26 mouse cellular contexts compared by ENCODE assay signal in the genomic region with DNA sequence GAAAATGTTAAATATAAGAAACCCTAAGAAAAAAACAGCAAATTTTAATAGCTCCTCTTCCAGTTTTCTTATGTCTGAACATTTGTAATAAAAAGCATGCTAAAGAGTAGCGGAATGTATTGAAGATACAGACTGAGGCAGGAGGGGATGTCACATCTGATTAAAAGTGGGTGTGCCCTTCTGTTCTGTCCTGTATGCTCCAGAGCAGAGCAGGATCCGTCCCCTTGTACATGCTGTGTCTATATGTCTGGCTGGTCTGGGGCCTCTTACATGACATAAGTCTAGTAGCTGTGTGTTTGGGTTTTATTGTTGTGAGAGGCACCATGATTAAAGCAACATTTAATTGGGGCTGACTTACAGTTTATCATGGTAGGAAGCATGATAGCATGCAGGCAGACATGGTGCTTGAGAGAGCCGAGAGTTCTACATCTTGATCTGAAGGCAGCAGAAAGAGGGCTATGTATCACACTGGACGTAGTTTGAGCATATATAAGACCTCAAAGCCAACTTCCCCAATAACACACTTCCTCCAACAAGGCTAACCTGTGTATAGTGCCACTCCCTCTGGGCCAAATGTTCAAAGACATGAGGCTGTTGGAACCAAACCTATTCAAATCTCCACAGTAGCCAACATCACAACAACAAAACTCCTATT.
DNase-seq lines count a peak whose midpoint lies in the region; ATAC-seq and TF ChIP-seq lines count a peak whose summit lies in the region.
"Had no signal": no experiment of that assay in that cellular context is flagged by ENCODE, and none has a peak within 500 bp of the region (broad histone marks: within the 10 kb centered on the region; RNA-seq: fewer than 3 reads in every experiment).

No protein-coding gene starts in this region.

- 38% methylated on average over 4 of the region's 4 CpGs for WGBS in liver, embryonic 12.5 days (ENCODE audit: insufficient replicate concordance)
- 68% methylated on average over 4 of the region's 4 CpGs for WGBS in liver, embryonic 11.5 days
- 95% methylated on average over 4 of the region's 4 CpGs for WGBS in kidney, embryonic 16.5 days

- no peaks in the 10 kb centered on the region for H3K9me3 ChIP-seq in liver, embryonic 12.5 days (replicated peaks)
- no peaks in the 10 kb centered on the region for H3K9me3 ChIP-seq in liver, embryonic 11.5 days (ENCODE audit: control insufficient read depth, low read length)
- no peaks in the 10 kb centered on the region for H3K9me3 ChIP-seq in kidney, embryonic 16.5 days (ENCODE audit: low read length)
- H3K9me3 ChIP-seq: embryonic facial prominence, embryonic 13.5 days; forebrain, embryonic 13.5 days; G1E; hindbrain, embryonic 12.5 days; hindbrain, embryonic 15.5 days had no signal

- no peak overlapping the region for H3K9ac ChIP-seq in liver, embryonic 12.5 days
- no peak overlapping the region for H3K9ac ChIP-seq in liver, embryonic 11.5 days (ENCODE audit: low read depth, low read length)
- H3K9ac ChIP-seq in kidney, embryonic 16.5 days (replicated peaks; ENCODE audit: low read length): no peak overlapping the region
- H3K9ac ChIP-seq: embryonic facial prominence, embryonic 13.5 days; forebrain, embryonic 13.5 days; hindbrain, embryonic 12.5 days; hindbrain, embryonic 15.5 days had no signal

- peaks cover 47% of the 10 kb centered on the region for H3K4me1 ChIP-seq in liver, embryonic 12.5 days
- peaks cover 25% of the 10 kb centered on the region for H3K4me1 ChIP-seq in liver, embryonic 11.5 days (replicated peaks; ENCODE audit: control insufficient read depth, insufficient read depth, low read length)
- H3K4me1 ChIP-seq in testis, adult 2 months (ENCODE audit: control insufficient read depth, insufficient read depth, low read length): no peaks in the 10 kb centered on the region
- H3K4me1 ChIP-seq in kidney, embryonic 16.5 days (ENCODE audit: insufficient read depth, low read length): peaks cover 16% of the 10 kb centered on the region; the same call in 1 of the 2 replicates

- ATAC-seq in liver, embryonic 12.5 days: peak; percentile 69
- no peak; the same call in 1 of the 2 replicates for ATAC-seq in liver, embryonic 11.5 days (replicated peaks; ENCODE audit: low FRiP score)
- ATAC-seq in megakaryocyte, adult 5-6 weeks (ENCODE audit: poor library complexity, severe bottlenecking): peak; percentile 61
- no peak for ATAC-seq in kidney, embryonic 16.5 days (ENCODE audit: low FRiP score, low TSS enrichment)
- ATAC-seq: activated CD4-positive, CD25-positive, alpha-beta regulatory T cell, adult 4 months; forebrain, embryonic 13.5 days; forebrain, embryonic 16.5 days had no signal

- H3K36me3 ChIP-seq in liver, embryonic 12.5 days: peaks cover 30% of the 10 kb centered on the region; the same call in 1 of the 2 replicates
- H3K36me3 ChIP-seq in liver, embryonic 11.5 days (ENCODE audit: control insufficient read depth, insufficient read depth, low read length): no peaks in the 10 kb centered on the region; the same call in 1 of the 2 replicates
- H3K36me3 ChIP-seq in testis, adult 2 months (ENCODE audit: control insufficient read depth, insufficient read depth, low read length): no peaks in the 10 kb centered on the region; the same call in 1 of the 2 replicates
- peaks cover 8% of the 10 kb centered on the region for H3K36me3 ChIP-seq in kidney, embryonic 16.5 days (ENCODE audit: insufficient read depth, low read length)
- H3K36me3 ChIP-seq: hindbrain, embryonic 15.5 days had no signal

- no peak for TF ChIP-seq POLR2A in testis, adult 2 months (IDR thresholded peaks at IDR 0.05; ENCODE audit: control insufficient read depth, low read depth, low read length)

- no peak overlapping the region for H3K27ac ChIP-seq in liver, embryonic 12.5 days
- no peak overlapping the region for H3K27ac ChIP-seq in liver, embryonic 11.5 days (ENCODE audit: low read depth, low read length)
- H3K27ac ChIP-seq in testis, adult 2 months (ENCODE audit: control insufficient read depth, insufficient read depth, low read depth, low read length): no peak overlapping the region
- no peak overlapping the region for H3K27ac ChIP-seq in kidney, embryonic 16.5 days (ENCODE audit: low read length)
- H3K27ac ChIP-seq: embryonic facial prominence, embryonic 13.5 days; forebrain, embryonic 13.5 days; heart, adult 2 months; hindbrain, embryonic 12.5 days; hindbrain, embryonic 15.5 days had no signal

- no peak overlapping the region for H3K4me3 ChIP-seq in liver, embryonic 12.5 days
- no peak overlapping the region for H3K4me3 ChIP-seq in liver, embryonic 11.5 days (ENCODE audit: low read depth, low read length)
- H3K4me3 ChIP-seq in testis, adult 2 months (ENCODE audit: control insufficient read depth, low read depth, low read length): peak overlapping the region; percentile 37; the same call in 1 of the 2 replicates
- H3K4me3 ChIP-seq in kidney, embryonic 16.5 days (ENCODE audit: low read length): no peak overlapping the region
- H3K4me3 ChIP-seq: embryonic facial prominence, embryonic 13.5 days; erythroblast, embryonic 14.5 days; forebrain, embryonic 13.5 days; heart, adult 2 months; hindbrain, embryonic 12.5 days; hindbrain, embryonic 15.5 days had no signal

- H3K4me2 ChIP-seq in liver, embryonic 12.5 days: no peak overlapping the region
- no peak overlapping the region for H3K4me2 ChIP-seq in liver, embryonic 11.5 days
- no peak overlapping the region for H3K4me2 ChIP-seq in kidney, embryonic 16.5 days (replicated peaks; ENCODE audit: low read depth, low read length)
- H3K4me2 ChIP-seq: embryonic facial prominence, embryonic 13.5 days; forebrain, embryonic 13.5 days; heart, embryonic 11.5 days; hindbrain, embryonic 12.5 days; hindbrain, embryonic 15.5 days had no signal

- no peak for TF ChIP-seq CTCF in testis, adult 2 months (IDR thresholded peaks at IDR 0.05; ENCODE audit: control insufficient read depth, insufficient read depth, insufficient replicate concordance, low read depth, low read length)

- no peak for DNase-seq in liver, embryonic 11.5 days (ENCODE audit: low spot score)
- DNase-seq in testis, postnatal 10 days (ENCODE audit: low spot score): no peak
- no peak for DNase-seq in cerebellum, postnatal 14 days
- DNase-seq: adrenal gland, adult 8-10 months; adrenal gland, postnatal 25 days; B cell, adult 2 months; cerebellum, adult 11-12 months; cerebellum, adult 8-10 months; cerebellum, postnatal 10 days; gastrocnemius, postnatal 10 days; gastrocnemius, postnatal 36 days; heart, adult 2 months had no signal

- H3K27me3 ChIP-seq in liver, embryonic 12.5 days (replicated peaks): no peaks in the 10 kb centered on the region
- no peaks in the 10 kb centered on the region for H3K27me3 ChIP-seq in liver, embryonic 11.5 days (replicated peaks; ENCODE audit: control insufficient read depth, insufficient read depth, low read length)
- H3K27me3 ChIP-seq in testis, adult 2 months (ENCODE audit: control insufficient read depth, insufficient read depth, low read length): no peaks in the 10 kb centered on the region
- H3K27me3 ChIP-seq in kidney, embryonic 16.5 days (ENCODE audit: insufficient read depth, low read length): no peaks in the 10 kb centered on the region
- H3K27me3 ChIP-seq: CH12.LX; embryonic facial prominence, embryonic 13.5 days; forebrain, embryonic 13.5 days; hindbrain, embryonic 12.5 days; hindbrain, embryonic 15.5 days had no signal

Comparison
In these comparisons a context has a peak if more than half of its experiments do, and no peak if none do; other contexts are left out.
1. ATAC-seq: peak in liver, embryonic 12.5 days (single experiment) and megakaryocyte, adult 5-6 weeks (single experiment); none in liver, embryonic 11.5 days (single experiment) and kidney, embryonic 16.5 days (single experiment).